Mouse (Mus musculus) liver, embryonic 12.5 days (tissue): ENCODE results near the gene Apmap. TPM values are rescaled to one million over a fixed set of nuclear protein-coding genes. Genes with fewer than 3 reads are reported as not detected.

Source experiments
- ATAC-seq: fragments of 200-750 bp; cut with Nextera tagmentation; 2 replicates; pipeline ENCODE4 v1.8.0; 2017; ENCODE audit warnings: moderate number of reproducible peaks, mild to moderate bottlenecking, moderate library complexity
- H3K27ac ChIP-seq: fragments of 300-500 bp; sonication (generic); 2 replicates; pipeline ENCODE4 v1.5.1; 2016; ENCODE audit warnings: mild to moderate bottlenecking
- H3K27me3 ChIP-seq: fragments of 300-500 bp; sonication (generic); replicated peaks from 2 replicates; pipeline ENCODE4 v1.6.1; 2016; ENCODE audit warnings: mild to moderate bottlenecking, moderate library complexity
- H3K36me3 ChIP-seq: fragments of 300-500 bp; sonication (generic); 2 replicates; pipeline ENCODE4 v1.6.1; 2016; ENCODE audit warnings: mild to moderate bottlenecking, moderate library complexity
- H3K4me1 ChIP-seq: fragments of 300-500 bp; sonication (generic); 2 replicates; pipeline ENCODE4 v1.6.1; 2016
- H3K4me2 ChIP-seq: fragments of 300-500 bp; sonication (generic); 2 replicates; pipeline ENCODE4 v1.6.1; 2016; ENCODE audit warnings: mild to moderate bottlenecking, moderate library complexity
- H3K4me3 ChIP-seq: fragments of 300-500 bp; sonication (generic); 2 replicates; pipeline ENCODE4 v1.5.1; 2016; ENCODE audit warnings: mild to moderate bottlenecking, moderate library complexity
- H3K9ac ChIP-seq: fragments of 300-500 bp; sonication (generic); 2 replicates; pipeline ENCODE4 v1.6.1; 2016; ENCODE audit warnings: mild to moderate bottlenecking, moderate library complexity
- H3K9me3 ChIP-seq: fragments of 300-500 bp; sonication (generic); replicated peaks from 2 replicates; pipeline ENCODE4 v1.6.1; 2016; ENCODE audit warnings: mild to moderate bottlenecking, moderate library complexity
- WGBS: fragments of 180-500 bp; shearing (Covaris S2); methylation state at CpG from one replicate; pipeline ENCODE4 v1.1.7; 2016; ENCODE audit not compliant: insufficient replicate concordance; 5-methylcytosine and 5-hydroxymethylcytosine counted together
- polyA plus RNA-seq: library from polyadenylated mRNA; unstranded; fragments of >200 nt; fragmentation: Nextera tagmentation; extraction: Ambion mirVana; gene quantifications from 2 replicates; pipeline ENCODE4 v1.2.1, GENCODE M21; 2016

Gene Apmap
- 28.2 and 28.6 TPM in 2 replicates for polyA plus RNA-seq

GRCm38 (mm10) chr2:150608087-150608799 lies at the start of gene Apmap:
Gene Apmap (minus strand): TSS chr2:150608567.
- Histone ChIP-seq H3K27me3 (no peaks in the 10 kb centered on the region), H3K9ac (peak within 1 kb of the TSS; percentile 83), H3K9me3 (no peaks in the 10 kb centered on the region), H3K4me1 (peaks cover 36% of the 10 kb centered on the region), H3K27ac (peak within 1 kb of the TSS; percentile 81), H3K36me3 (0 out of 2 replicates have a peak, but pooled peaks cover 6% of the 10 kb centered on the region), H3K4me3 (peak within 1 kb of the TSS; percentile 77), H3K4me2 (peak within 1 kb of the TSS; percentile 83)
- ATAC-seq: peak; percentile 90
- under 1% methylated on average over 42 of the region's 42 CpGs for WGBS

DNA sequence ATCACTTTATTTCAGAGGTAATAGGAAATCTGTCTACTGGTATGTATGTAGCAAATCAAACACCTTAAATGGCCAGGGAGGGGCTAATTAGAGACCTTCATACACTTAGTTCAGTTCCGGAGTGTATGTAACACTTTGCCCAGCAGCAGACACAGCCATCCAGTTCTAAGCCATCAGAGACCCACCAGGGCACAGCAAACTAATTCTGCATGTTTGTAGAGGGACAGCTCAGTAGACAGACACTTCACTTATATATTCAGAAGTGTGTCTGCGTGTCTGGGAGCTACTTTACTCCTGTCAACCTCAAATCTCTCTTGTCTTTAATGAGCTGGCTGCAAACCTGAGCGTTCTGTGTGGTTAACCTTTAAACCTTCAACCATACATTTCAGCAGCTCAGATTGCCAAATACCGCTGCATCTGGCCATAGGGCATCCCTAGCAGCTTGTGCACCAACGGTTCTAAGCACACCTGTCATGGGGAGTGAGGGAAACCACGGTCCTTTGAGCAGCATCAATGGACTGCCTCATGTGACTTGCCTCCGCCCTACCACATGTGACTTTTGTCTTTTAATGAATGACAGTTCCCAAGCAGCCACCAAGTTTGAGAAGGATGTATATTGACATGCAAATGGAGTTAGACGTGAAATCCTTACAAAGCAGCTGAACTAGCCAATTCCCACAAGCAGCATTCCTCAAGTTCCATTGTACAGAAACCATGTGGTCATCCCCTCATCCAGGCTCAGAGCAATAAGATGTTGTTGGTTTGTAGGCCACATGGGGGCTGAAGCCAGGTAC lies 48.8 kb upstream of the Apmap start:
- Histone ChIP-seq H3K4me2 (no peak overlapping the region), H3K4me1 (peaks cover 17% of the 10 kb centered on the region), H3K9ac (no peak overlapping the region), H3K27ac (peak overlapping the region; percentile 58), H3K27me3 (no peaks in the 10 kb centered on the region), H3K36me3 (peaks cover 89% of the 10 kb centered on the region), H3K9me3 (no peaks in the 10 kb centered on the region), H3K4me3 (no peak overlapping the region)
- ATAC-seq: peak; percentile 61
- 72% methylated on average over 8 of the region's 8 CpGs for WGBS

GRCm38 (mm10) chr2:150656112-150656511 lies 47.7 kb upstream of the Apmap start:
- H3K4me2 ChIP-seq: no peak overlapping the region
- no peaks in the 10 kb centered on the region for H3K9me3 ChIP-seq
- H3K36me3 ChIP-seq: peaks cover 84% of the 10 kb centered on the region
- no peak overlapping the region for H3K9ac ChIP-seq
- H3K27me3 ChIP-seq: no peaks in the 10 kb centered on the region
- H3K27ac ChIP-seq: peak overlapping the region; percentile 58
- ATAC-seq: no peak
- H3K4me3 ChIP-seq: no peak overlapping the region
- WGBS: 84% methylated on average over 3 of the region's 3 CpGs
- H3K4me1 ChIP-seq: peaks cover 20% of the 10 kb centered on the region

- Histone ChIP-seq H3K27me3 (no peaks in the 10 kb centered on the region), H3K36me3 (peaks cover 80% of the 10 kb centered on the region), H3K9ac (no peak overlapping the region), H3K4me2 (no peak overlapping the region), H3K4me1 (peaks cover 29% of the 10 kb centered on the region), H3K27ac (no peak overlapping the region), H3K4me3 (no peak overlapping the region), H3K9me3 (no peaks in the 10 kb centered on the region)
- 72% methylated on average over 6 of the region's 6 CpGs for WGBS
- no peak for ATAC-seq
Observed at GRCm38 (mm10) chr2:150655290-150655689, 46.9 kb upstream of the Apmap start.

GRCm38 (mm10) chr2:150654814-150655213 lies 46.4 kb upstream of the Apmap start:
- H3K27me3 ChIP-seq: no peaks in the 10 kb centered on the region
- no peak overlapping the region for H3K9ac ChIP-seq
- no peak overlapping the region for H3K4me2 ChIP-seq
- H3K4me1 ChIP-seq: peaks cover 33% of the 10 kb centered on the region
- H3K27ac ChIP-seq: no peak overlapping the region
- H3K4me3 ChIP-seq: no peak overlapping the region
- H3K9me3 ChIP-seq: no peaks in the 10 kb centered on the region
- peaks cover 76% of the 10 kb centered on the region for H3K36me3 ChIP-seq
- 75% methylated on average over 2 of the region's 2 CpGs for WGBS
- no peak for ATAC-seq

GRCm38 (mm10) chr2:150651366-150651765 lies 43.0 kb upstream of the Apmap start:
- Histone ChIP-seq H3K4me1 (peaks cover 58% of the 10 kb centered on the region), H3K4me3 (no peak overlapping the region), H3K27me3 (no peaks in the 10 kb centered on the region), H3K36me3 (peaks cover 48% of the 10 kb centered on the region), H3K9me3 (no peaks in the 10 kb centered on the region), H3K27ac (0 out of 2 replicates have a peak overlapping the region, but pooled peaks have one; percentile 19), H3K9ac (no peak overlapping the region), H3K4me2 (0 out of 2 replicates have a peak overlapping the region, but pooled peaks have one; percentile 12)
- no peak for ATAC-seq
- WGBS: 67% methylated on average over 9 of the region's 9 CpGs

- H3K9ac ChIP-seq: no peak overlapping the region
- ATAC-seq: peak; percentile 30
- H3K9me3 ChIP-seq: no peaks in the 10 kb centered on the region
- 0 out of 2 replicates have a peak overlapping the region, but pooled peaks have one; percentile 12 for H3K4me2 ChIP-seq
- peaks cover 41% of the 10 kb centered on the region for H3K36me3 ChIP-seq
- H3K27me3 ChIP-seq: no peaks in the 10 kb centered on the region
- no peak overlapping the region for H3K27ac ChIP-seq
- H3K4me1 ChIP-seq: peaks cover 66% of the 10 kb centered on the region
- 52% methylated on average over 7 of the region's 7 CpGs for WGBS
- no peak overlapping the region for H3K4me3 ChIP-seq
Observed at GRCm38 (mm10) chr2:150650511-150651074, 42.2 kb upstream of the Apmap start.

DNA sequence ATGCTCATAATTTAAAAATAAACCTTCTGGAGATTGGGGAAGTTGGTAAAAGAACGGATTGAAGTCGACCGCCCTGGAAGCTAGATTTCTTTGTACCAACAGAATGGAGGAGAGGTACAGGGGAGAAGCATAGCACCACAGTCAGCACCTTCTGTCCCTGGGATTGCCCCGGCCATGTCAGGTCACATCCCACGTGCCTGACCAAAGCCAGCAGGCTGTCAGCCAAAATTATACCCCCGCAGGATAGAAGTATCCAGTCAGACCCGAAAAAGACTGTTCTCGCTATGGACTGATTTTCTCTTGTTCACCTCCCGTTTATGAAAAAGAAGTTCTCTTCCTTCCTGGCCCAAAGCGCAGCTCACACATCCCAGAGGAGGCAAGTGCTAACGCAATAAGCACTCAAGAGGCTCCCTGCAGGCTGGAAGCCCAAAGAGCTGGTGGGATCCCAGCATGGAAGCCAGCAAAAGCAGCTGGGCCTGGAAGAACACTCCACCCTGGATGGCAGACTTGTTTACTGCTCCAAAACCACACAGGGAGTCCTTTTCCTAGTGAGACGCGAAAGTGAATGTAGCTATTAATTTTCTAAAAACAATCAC lies 40.0 kb upstream of the Apmap start:
- H3K4me1 ChIP-seq: peaks cover 76% of the 10 kb centered on the region
- no peaks in the 10 kb centered on the region for H3K9me3 ChIP-seq
- 60% methylated on average over 13 of the region's 13 CpGs for WGBS

DNA sequence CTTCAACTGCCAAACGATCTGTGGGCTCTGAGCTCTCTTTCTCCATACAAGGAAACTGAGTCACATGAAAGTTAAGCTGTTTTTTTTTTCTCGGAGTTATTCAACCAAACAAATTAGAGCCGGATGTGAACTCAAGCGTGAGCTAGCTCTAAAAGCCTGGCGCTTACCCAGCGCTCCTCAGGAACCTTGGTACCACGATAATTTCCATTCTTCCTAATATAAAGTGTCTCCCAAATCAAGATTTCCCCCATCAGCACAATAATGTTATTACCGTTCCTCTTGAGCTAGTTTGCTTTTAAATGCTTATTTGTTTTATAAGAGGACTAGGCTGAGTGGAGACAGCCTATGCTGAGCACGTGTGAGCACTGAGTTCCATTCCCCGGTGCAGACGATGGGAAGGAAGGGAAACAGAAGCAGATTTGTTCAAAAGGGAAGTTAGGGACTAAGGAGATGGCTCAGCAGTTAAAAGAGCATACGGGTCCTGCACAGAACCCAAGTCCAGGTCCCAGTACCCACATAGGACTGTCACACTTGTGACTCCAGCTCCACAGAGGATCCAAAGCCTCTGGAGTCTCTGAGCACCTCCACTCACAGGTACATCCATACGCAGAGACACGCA lies 39.4 kb upstream of the Apmap start:
- no peak overlapping the region for H3K4me3 ChIP-seq
- H3K9ac ChIP-seq: no peak overlapping the region
- 72% methylated on average over 14 of the region's 14 CpGs for WGBS
- H3K4me2 ChIP-seq: no peak overlapping the region
- no peak for ATAC-seq
- peaks cover 70% of the 10 kb centered on the region for H3K4me1 ChIP-seq
- no peak overlapping the region for H3K27ac ChIP-seq
- H3K9me3 ChIP-seq: no peaks in the 10 kb centered on the region
- H3K27me3 ChIP-seq: no peaks in the 10 kb centered on the region
- H3K36me3 ChIP-seq: peaks cover 34% of the 10 kb centered on the region

More for the DNA sequence above, 40.0 kb upstream of the Apmap start:
- no peak for ATAC-seq
- H3K4me2 ChIP-seq: no peak overlapping the region
- H3K9ac ChIP-seq: no peak overlapping the region
- peaks cover 33% of the 10 kb centered on the region for H3K36me3 ChIP-seq
- H3K4me3 ChIP-seq: no peak overlapping the region
- no peak overlapping the region for H3K27ac ChIP-seq
- no peaks in the 10 kb centered on the region for H3K27me3 ChIP-seq

- Histone ChIP-seq H3K27ac (no peak overlapping the region), H3K9me3 (no peaks in the 10 kb centered on the region), H3K27me3 (no peaks in the 10 kb centered on the region), H3K36me3 (peaks cover 42% of the 10 kb centered on the region), H3K4me2 (no peak overlapping the region), H3K4me3 (no peak overlapping the region), H3K9ac (no peak overlapping the region), H3K4me1 (peaks cover 60% of the 10 kb centered on the region)
- WGBS: 76% methylated on average over 8 of the region's 8 CpGs
- peak; percentile 33 for ATAC-seq
Observed at GRCm38 (mm10) chr2:150646411-150647121, 38.2 kb upstream of the Apmap start.

GRCm38 (mm10) chr2:150645225-150645624 lies 36.9 kb upstream of the Apmap start:
- H3K27ac ChIP-seq: no peak overlapping the region
- ATAC-seq: no peak
- no peak overlapping the region for H3K9ac ChIP-seq
- 80% methylated on average over 4 of the region's 4 CpGs for WGBS
- no peaks in the 10 kb centered on the region for H3K9me3 ChIP-seq
- peaks cover 45% of the 10 kb centered on the region for H3K36me3 ChIP-seq
- no peak overlapping the region for H3K4me2 ChIP-seq
- H3K4me3 ChIP-seq: no peak overlapping the region
- H3K27me3 ChIP-seq: no peaks in the 10 kb centered on the region
- H3K4me1 ChIP-seq: peaks cover 47% of the 10 kb centered on the region
